Mouse (Mus musculus) left cerebral cortex, adult 2 months (tissue): Measurements from ENCODE around the gene Sipa1l1. TPM values are rescaled to one million over a fixed set of nuclear protein-coding genes. Genes with fewer than 3 reads are reported as not detected.

Source experiments
- DNase-seq, 2 experiments: peaks; one replicate each; pipeline ENCODE4 v3.0.0; 2021 to 2022; ENCODE audit warnings: low spot score in 2 of 2, mixed read lengths in 1 of 2; ENCODE audit errors: extremely low spot score in 1 of 2
- H3K27ac ChIP-seq: fragments of 200-600 bp; 2 replicates; pipeline ENCODE4 v1.8.1; 2022
- H3K4me3 ChIP-seq: fragments of 200-600 bp; 2 replicates; pipeline ENCODE4 v1.8.1; 2022
- CTCF ChIP-seq: fragments of 200-600 bp; IDR thresholded peaks from 2 replicates; pipeline ENCODE4 v1.8.1; 2022; ENCODE audit warnings: antibody characterized with exemption, mild to moderate bottlenecking, moderate library complexity
- intact Hi-C: fragments of 180-260 bp; cut with DNase I; formaldehyde crosslinking; loops from one replicate; pipeline ENCODE4 v1.15.1; 2025
- total RNA-seq, 2 experiments: library from RNA; stranded (reverse); gene quantifications; 2 replicates each; pipeline ENCODE4 v1.2.3; 2021

Sipa1l1 gene
- total RNA-seq, 2 experiments from 2014 or later: 311 to 327 TPM

DNA sequence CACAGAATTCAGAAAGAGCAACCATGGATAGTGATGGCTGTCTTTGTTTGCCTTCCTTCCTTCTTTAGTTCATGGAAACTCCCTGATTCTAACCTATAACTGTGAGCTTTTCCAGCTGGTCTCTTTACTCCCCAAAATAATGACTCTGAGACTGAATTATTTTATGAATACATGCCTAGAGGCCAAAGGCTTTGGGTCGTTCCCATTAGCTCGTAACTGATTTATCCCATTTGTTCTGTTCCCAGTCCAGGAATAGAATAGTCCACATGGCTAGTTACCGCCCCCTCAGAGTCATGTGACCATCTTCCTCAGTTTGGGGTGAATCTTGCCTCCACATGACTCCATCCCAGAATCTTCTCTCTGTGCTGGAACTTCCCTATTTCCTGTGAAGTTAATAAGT lies 272.4 kb downstream of the Sipa1l1 start:
- no peak for DNase-seq
- no peak for TF ChIP-seq CTCF
- intact Hi-C loops: no loop called here
- Histone ChIP-seq H3K4me3 (no peak overlapping the region), H3K27ac (no peak overlapping the region)

DNA sequence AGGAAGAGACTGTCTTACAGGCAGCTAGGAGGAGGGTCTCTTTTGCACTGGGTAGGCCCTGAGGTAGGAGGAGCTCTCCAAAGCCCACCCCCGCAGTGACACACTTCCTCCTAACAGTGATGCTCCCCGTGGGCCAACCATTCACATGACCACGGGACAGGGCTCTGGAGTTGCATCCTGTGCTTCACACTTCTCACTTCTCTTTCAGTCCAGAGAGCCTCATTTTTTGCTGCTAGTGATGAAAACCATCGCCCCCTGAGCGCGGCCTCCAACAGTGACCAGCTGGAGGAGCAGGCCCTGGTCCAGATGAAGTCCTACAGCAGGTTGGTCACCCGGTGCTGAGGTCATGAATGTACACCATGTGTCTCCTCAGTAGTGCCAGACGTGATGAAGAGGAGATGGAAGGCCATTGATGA lies 277.5 kb downstream of the Sipa1l1 start:
- no peak for DNase-seq
- Histone ChIP-seq H3K4me3 (no peak overlapping the region), H3K27ac (no peak overlapping the region)
- no peak for TF ChIP-seq CTCF
- intact Hi-C loops: no loop called here

DNA sequence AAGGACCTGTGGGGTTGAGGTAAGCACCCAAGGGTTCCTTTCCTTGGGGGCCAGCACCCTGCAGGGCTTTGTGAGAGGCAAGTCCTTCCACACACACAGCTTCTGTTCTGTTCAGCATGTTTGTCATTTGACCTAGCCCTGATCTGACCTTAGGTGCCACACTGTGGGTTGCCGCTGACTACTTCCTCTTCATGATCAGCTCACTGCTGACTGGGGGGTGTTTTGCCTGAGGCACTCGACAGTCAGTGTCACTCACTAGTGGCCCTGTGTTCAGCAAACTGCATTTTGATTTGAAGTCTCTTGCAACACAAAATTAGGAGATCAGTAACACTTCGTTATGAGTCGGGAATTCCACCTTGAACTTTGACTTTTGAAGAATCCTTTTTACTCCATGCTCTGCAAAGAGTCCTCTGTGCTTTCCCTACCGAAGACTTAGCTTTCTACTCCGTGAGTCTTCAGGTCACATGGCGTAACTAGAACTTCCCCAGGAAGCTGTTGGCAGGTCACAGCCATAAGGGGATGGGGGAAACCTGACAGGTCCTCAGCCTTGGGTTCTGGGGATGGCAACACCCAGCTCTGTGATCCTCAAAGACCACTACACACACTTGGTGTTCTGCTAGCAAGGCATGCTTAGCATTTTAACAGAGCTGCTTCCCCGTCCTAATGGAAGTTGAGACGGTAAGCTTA lies 279.2 kb downstream of the Sipa1l1 start:
- Histone ChIP-seq H3K27ac (no peak overlapping the region), H3K4me3 (no peak overlapping the region)
- no peak for TF ChIP-seq CTCF
- intact Hi-C loops: no loop called here
- no peak for DNase-seq

DNA sequence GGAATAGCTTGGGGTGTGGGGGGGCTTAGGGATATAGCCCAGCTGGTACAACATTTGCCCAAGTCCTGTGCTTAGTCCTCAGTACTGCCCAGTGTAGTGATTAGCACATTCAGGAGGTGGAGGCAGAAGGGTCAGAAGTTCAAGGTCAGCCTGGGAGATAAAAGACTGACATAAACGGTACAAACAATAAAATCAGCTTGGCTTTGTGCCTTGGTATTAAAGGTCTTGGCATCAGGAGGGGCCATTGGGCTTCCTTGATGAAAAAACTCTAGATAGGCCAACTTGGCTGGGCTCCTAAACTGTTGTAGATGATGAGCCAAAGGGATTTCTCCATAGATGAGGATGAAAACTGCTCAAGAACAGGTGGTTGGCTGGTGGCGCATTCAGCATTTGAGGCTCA lies 283.3 kb downstream of the Sipa1l1 start:
- no peak for DNase-seq
- no peak overlapping the region for H3K4me3 ChIP-seq
- intact Hi-C loops: no loop called here
- H3K27ac ChIP-seq: no peak overlapping the region
- no peak for TF ChIP-seq CTCF

DNA sequence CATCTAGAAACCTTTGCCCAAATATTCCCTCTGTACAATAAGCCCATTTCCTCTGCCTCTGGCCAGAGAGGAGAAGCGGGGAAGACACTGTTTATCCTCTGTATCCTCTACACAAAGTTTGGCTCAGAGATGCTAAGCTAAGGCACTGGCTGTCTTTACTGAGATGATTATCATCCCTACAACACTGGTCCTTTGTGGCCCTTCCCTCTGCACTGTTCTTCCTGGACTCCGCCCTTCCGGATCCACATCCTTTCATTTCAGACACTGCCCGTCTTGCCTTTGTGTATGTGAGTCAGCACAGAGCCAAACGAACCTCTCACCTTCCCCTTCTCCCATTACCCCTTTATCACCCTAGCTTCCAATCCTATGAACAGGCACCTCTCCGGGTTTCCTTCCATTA lies 285.3 kb downstream of the Sipa1l1 start:
- no peak for TF ChIP-seq CTCF
- H3K27ac ChIP-seq: no peak overlapping the region
- DNase-seq: no peak
- no peak overlapping the region for H3K4me3 ChIP-seq
- intact Hi-C loops: no loop called here

DNA sequence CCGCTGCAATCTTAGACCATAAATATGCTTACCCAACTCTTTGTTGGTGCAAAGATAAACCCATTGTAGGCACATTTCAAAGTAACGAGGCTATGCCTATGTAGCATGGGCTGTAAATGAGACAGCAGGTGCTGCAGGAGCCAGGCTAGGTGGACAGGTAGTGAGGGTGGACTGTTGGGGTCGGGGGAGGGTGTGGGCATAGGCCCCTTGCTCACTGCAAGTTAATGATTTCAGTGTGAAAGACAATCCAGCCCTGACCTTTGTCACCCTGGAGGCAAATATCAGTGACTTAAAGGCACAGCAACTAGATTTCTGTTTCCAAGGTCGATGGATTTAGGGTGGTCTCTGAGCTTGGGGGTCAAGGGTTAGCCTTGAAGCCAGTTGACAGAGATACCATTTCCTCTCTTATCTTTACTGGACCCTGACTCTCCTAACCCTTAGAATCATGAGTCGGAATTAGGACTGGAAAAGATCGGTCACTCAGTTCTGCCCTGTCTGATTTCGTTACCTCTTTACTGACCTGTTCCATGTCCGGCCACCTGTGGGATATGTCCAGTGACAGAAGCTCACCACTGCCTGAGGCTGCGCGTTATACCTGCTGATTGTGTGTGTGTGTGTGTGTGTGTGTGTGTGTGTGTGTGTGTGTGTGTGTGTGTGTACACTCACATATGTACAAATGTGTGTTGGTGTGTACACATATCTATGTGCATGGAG lies 286.7 kb downstream of the Sipa1l1 start:
- no peak for DNase-seq
- no peak overlapping the region for H3K27ac ChIP-seq
- H3K4me3 ChIP-seq: no peak overlapping the region
- TF ChIP-seq CTCF: no peak
- intact Hi-C loops: no loop called here

DNA sequence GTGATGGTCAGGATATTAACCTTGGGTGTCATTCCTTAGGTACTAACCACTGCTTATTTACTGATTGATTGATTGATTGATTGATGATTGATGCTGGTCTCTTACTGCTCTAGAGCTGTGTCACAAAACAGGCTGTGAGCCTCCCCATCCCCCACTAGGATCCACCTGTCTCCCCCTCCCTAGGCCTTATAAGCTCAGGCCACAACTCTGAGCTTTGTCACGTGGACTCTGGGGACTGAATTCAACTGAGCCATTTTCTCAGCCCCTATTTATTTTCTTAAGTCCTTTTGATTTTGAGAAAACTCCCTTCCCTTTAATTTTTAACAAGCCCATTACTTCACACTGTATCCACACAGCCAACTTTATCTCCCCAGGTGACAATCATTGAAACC lies 287.3 kb downstream of the Sipa1l1 start:
- Histone ChIP-seq H3K4me3 (no peak overlapping the region), H3K27ac (no peak overlapping the region)
- intact Hi-C loops: no loop called here
- no peak for DNase-seq
- no peak for TF ChIP-seq CTCF

DNA sequence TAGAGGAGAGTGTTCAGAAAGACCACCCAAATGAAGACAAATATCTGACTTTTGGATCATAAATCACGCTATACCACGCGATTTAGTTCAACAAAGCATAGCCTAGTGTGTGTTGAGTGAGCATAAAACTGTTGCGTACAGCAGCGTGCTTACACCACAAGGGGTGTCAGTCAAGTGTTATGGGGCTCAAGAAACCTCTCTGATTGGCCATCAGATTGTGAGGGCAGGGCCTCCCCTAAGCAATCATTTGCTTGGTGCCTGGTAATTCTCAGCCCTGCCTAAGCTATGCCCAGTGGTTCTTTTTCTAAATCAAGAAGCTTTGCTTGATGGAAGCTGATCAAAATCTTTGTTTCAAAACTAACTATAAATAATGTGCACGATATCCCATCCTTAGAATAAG lies 288.5 kb downstream of the Sipa1l1 start:
- no peak; the same call in 1 of the 2 replicates for TF ChIP-seq CTCF
- H3K27ac ChIP-seq: no peak overlapping the region
- H3K4me3 ChIP-seq: no peak overlapping the region
- intact Hi-C loops: no loop called here
- DNase-seq: no peak

DNA sequence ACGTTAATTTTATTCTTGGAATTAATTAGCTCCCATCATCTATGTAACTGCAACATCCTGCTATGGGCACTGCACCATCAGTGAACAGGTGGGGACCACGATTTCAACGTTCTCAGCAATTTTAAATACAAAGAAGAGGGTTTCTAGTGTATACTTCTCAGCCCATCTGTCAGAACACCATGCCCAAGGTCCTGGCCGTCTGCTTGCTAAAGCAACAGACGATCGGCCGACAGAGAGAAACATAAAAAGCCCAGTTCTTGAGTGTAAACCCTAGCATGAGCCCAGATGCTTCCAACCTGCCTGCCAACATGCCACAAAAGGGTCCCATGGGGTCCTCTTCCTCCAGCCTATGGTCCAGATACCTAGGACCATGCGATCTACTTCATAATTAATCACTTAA lies 288.9 kb downstream of the Sipa1l1 start:
- TF ChIP-seq CTCF: no peak
- H3K4me3 ChIP-seq: no peak overlapping the region
- DNase-seq: no peak
- intact Hi-C loops: no loop called here
- H3K27ac ChIP-seq: no peak overlapping the region

DNA sequence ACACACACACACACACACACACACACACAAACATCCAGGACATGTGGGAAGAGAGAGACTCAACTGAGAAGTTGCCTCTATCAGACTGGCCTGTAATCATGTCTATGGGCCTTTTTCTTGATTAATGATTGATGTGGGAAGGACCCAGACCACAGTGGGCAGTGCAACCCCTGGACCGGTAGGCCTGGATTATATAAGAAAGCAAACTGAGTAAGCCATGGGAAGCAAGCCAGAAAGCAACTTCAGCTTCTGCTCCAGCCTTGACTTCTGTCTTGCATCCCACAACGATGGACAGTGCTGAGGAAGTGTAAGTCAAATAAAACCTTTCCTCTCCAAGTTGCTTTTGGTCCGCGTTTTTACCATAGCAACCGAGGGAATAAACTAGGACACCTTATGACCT lies 298.1 kb downstream of the Sipa1l1 start:
- Histone ChIP-seq H3K4me3 (no peak overlapping the region), H3K27ac (no peak overlapping the region)
- TF ChIP-seq CTCF: no peak
- DNase-seq: no peak
- intact Hi-C loops: no loop called here

DNA sequence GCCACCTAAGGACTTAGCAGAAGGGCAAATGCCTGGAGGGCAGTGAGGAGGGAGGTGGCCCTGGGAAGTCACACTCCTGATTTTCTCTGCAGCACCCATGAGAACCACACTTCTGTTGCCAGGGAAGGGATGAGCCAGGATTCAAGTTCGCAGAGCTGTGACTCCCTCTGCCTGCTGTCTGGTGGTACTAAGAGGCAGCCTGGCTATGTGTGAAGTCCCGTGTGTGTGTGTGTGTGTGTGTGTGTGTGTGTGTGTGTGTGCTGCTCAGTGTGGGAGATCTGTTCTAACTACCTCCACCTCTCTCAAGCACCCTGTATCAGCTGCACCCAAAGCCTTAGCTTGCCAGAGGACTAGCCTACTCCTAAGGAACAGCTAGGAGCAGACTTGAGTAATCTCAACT lies 298.5 kb downstream of the Sipa1l1 start:
- Histone ChIP-seq H3K4me3 (no peak overlapping the region), H3K27ac (no peak overlapping the region)
- TF ChIP-seq CTCF: peak; percentile 43
- intact Hi-C loops: no loop called here
- DNase-seq: peak; percentile 37 to 47

DNA sequence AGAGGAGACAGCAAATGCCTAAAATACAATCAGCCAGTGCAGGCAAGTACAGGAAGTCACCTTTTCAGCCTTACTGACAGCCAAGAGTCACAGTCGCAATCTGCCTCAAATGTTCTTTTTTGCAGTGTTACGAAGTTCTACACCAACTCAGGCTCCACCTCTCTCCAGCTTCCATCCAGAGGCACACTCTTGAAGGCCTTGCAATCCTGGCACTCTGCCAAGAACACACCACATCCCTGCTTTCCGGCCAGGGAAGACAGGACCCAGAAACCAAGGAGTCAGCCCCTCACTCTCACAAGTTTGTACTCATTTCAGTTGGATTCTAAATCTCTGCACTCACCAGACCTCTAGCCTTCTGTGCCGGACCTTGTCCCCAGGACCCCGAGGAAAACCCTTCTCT lies 299.3 kb downstream of the Sipa1l1 start:
- H3K27ac ChIP-seq: no peak overlapping the region
- no peak for DNase-seq
- TF ChIP-seq CTCF: no peak
- H3K4me3 ChIP-seq: no peak overlapping the region
- intact Hi-C loops: no loop called here

DNA sequence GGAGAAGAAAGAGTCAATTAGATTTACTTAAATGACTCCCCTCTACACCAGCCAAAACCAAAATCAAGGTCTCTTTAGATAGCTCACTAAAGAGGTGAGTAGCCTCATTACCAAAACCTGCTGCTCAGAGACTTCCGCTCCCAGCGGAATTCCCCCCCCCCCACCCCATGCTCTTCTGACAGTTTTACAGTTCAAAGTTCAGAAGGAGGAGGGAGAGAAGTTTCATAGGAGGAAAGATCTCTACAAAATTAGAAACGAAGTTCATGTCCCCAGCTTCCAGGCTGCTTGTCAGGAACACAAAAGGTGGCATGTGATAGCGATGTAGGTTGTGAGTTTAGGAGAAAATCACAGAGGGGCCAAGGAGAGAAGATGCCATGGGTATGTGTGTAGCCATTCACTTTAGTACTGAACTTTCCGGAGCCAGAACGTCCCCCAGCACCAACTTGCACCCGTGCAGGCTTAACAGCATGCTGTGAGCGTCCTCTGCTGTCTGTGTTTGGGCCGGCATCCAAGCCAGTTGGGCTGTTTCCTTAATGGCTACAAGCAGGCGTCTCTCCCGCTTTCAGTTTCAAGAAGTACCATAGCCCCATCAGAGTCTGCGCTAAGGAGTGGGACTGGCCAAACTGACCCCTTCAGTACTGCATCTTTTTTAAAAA lies 300.7 kb downstream of the Sipa1l1 start:
- peak; percentile 92 for TF ChIP-seq CTCF
- intact Hi-C loops: loop anchor here (1.0 to 5.0 kb wide), 4 partner anchors 133 to 673 kb away; no protein-coding TSS in a partner anchor
- H3K4me3 ChIP-seq: peak overlapping the region; percentile 57
- H3K27ac ChIP-seq: peak overlapping the region; percentile 69
- DNase-seq: peak; percentile 80 to 85
